In the genomic region with DNA sequence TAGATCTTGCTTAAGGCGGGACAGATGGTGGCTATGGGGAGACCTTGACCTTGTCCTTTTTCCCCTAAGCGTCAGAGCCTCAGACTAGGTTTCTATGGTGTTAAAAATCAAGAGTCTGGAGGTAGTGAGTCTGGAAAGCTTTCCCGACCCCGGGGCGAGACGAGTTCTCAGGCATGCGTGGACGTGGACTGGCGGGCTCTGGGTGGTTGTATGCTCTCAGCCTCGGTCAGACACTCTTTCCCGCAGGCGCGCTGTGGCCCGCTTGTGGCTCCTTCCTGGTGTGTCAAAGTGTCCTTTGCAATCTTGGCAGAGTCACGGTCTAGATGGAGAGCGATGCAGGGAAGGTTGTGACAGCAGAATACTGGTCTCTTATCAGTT, we compare ENCODE assay signal across 8 mouse cellular contexts. TPM values are rescaled to one million over a fixed set of nuclear protein-coding genes. Genes with fewer than 3 reads are reported as not detected.
DNase-seq lines count a peak whose midpoint lies in the region; ATAC-seq and TF ChIP-seq lines count a peak whose summit lies in the region.

No protein-coding gene starts in this region.

- no peaks in the 10 kb centered on the region for H3K36me3 ChIP-seq in hindbrain, embryonic 14.5 days (replicated peaks; ENCODE audit: control insufficient read depth, insufficient read depth)
- H3K36me3 ChIP-seq in liver, embryonic 11.5 days (ENCODE audit: control insufficient read depth, insufficient read depth, low read length) = no peaks in the 10 kb centered on the region
- H3K36me3 ChIP-seq in stomach, postnatal 0 days (ENCODE audit: control insufficient read depth, insufficient read depth, low read length) = no peaks in the 10 kb centered on the region

- peak overlapping the region; percentile 74 for H3K4me3 ChIP-seq in gastrocnemius, adult 2 months
- peak overlapping the region; percentile 44 for H3K4me3 ChIP-seq in embryonic fibroblast, embryonic 13.5 days (ENCODE audit: insufficient read depth, low read length)
- peak overlapping the region; percentile 34 for H3K4me3 ChIP-seq in hindbrain, embryonic 14.5 days (replicated peaks; ENCODE audit: low read length)
- peak overlapping the region; percentile 46; the same call in 1 of the 2 replicates for H3K4me3 ChIP-seq in liver, embryonic 11.5 days (ENCODE audit: low read depth, low read length)
- peak overlapping the region; percentile 48 for H3K4me3 ChIP-seq in stomach, postnatal 0 days (ENCODE audit: low read depth, low read length)

- no peaks in the 10 kb centered on the region for H3K4me1 ChIP-seq in embryonic fibroblast, embryonic 13.5 days (ENCODE audit: control insufficient read depth, insufficient read depth, low read length)
- H3K4me1 ChIP-seq in hindbrain, embryonic 14.5 days (replicated peaks; ENCODE audit: control insufficient read depth, insufficient read depth, low read length) = peaks cover 38% of the 10 kb centered on the region
- H3K4me1 ChIP-seq in liver, embryonic 11.5 days (replicated peaks; ENCODE audit: control insufficient read depth, insufficient read depth, low read length) = no peaks in the 10 kb centered on the region
- 0 out of 2 replicates have a peak, but pooled peaks cover 5% of the 10 kb centered on the region for H3K4me1 ChIP-seq in stomach, postnatal 0 days (replicated peaks; ENCODE audit: control insufficient read depth, insufficient read depth)

- no peak for ATAC-seq in hindbrain, embryonic 14.5 days (ENCODE audit: low FRiP score)
- no peak for ATAC-seq in liver, embryonic 11.5 days (replicated peaks; ENCODE audit: low FRiP score)
- ATAC-seq in stomach, postnatal 0 days (ENCODE audit: low FRiP score, low TSS enrichment) = no peak

- TF ChIP-seq POLR2A in embryonic fibroblast, embryonic 13.5 days (IDR thresholded peaks at IDR 0.05; ENCODE audit: low read depth, low read length) = no peak

- peak overlapping the region; percentile 66 for H3K4me2 ChIP-seq in hindbrain, embryonic 14.5 days (replicated peaks)
- H3K4me2 ChIP-seq in liver, embryonic 11.5 days = peak overlapping the region; percentile 73
- H3K4me2 ChIP-seq in stomach, postnatal 0 days (replicated peaks; ENCODE audit: low read depth) = peak overlapping the region; percentile 82

- intact Hi-C loops in gastrocnemius, adult 2 months (cut with DNase I) = loop anchor here (2.0 kb wide), 1 partner anchor 53 kb away; no protein-coding TSS in a partner anchor

- no peak for DNase-seq in gastrocnemius, adult 2 months
- DNase-seq in gastrocnemius, postnatal 25 days = no peak
- DNase-seq in hindbrain, embryonic 14.5 days (ENCODE audit: low spot score) = no peak
- no peak for DNase-seq in liver, embryonic 11.5 days (ENCODE audit: low spot score)
- peak; percentile 20 for DNase-seq in stomach, postnatal 0 days (ENCODE audit: low spot score)
- no peak for DNase-seq in gastrocnemius, postnatal 4 days (ENCODE audit: low spot score in 2 of 2)
- no peak for DNase-seq in left cerebral cortex, adult 18-20 months (ENCODE audit: low spot score in 2 of 2)

- peak overlapping the region; percentile 58; the same call in 1 of the 2 replicates for H3K27ac ChIP-seq in gastrocnemius, adult 2 months
- H3K27ac ChIP-seq in embryonic fibroblast, embryonic 13.5 days (ENCODE audit: insufficient read depth, low read length) = no peak overlapping the region
- H3K27ac ChIP-seq in hindbrain, embryonic 14.5 days = no peak overlapping the region
- no peak overlapping the region for H3K27ac ChIP-seq in liver, embryonic 11.5 days (ENCODE audit: low read depth, low read length)
- H3K27ac ChIP-seq in stomach, postnatal 0 days (replicated peaks) = no peak overlapping the region

- TF ChIP-seq EP300 in stomach, postnatal 0 days (optimal IDR thresholded peaks at IDR 0.05) = no peak

- WGBS in hindbrain, embryonic 14.5 days = 2% methylated on average over 16 of the region's 16 CpGs
- 2% methylated on average over 16 of the region's 16 CpGs for WGBS in liver, embryonic 11.5 days
- WGBS in stomach, postnatal 0 days = 5% methylated on average over 16 of the region's 16 CpGs

- no peaks in the 10 kb centered on the region for H3K9me3 ChIP-seq in hindbrain, embryonic 14.5 days (ENCODE audit: control insufficient read depth, low read length)
- no peaks in the 10 kb centered on the region for H3K9me3 ChIP-seq in liver, embryonic 11.5 days (ENCODE audit: control insufficient read depth, low read length)
- no peaks in the 10 kb centered on the region for H3K9me3 ChIP-seq in stomach, postnatal 0 days (ENCODE audit: control insufficient read depth, low read length)

- peak overlapping the region; percentile 38 for H3K9ac ChIP-seq in hindbrain, embryonic 14.5 days
- H3K9ac ChIP-seq in liver, embryonic 11.5 days (ENCODE audit: low read depth, low read length) = no peak overlapping the region
- H3K9ac ChIP-seq in stomach, postnatal 0 days (ENCODE audit: low read length) = no peak overlapping the region

- TF ChIP-seq CTCF in gastrocnemius, adult 2 months (IDR thresholded peaks at IDR 0.05) = no peak
- TF ChIP-seq CTCF in embryonic fibroblast, embryonic 13.5 days (IDR thresholded peaks at IDR 0.05; ENCODE audit: borderline replicate concordance, insufficient read depth, low read length) = no peak
- TF ChIP-seq CTCF in stomach, postnatal 0 days (IDR thresholded peaks at IDR 0.05; ENCODE audit: low read depth) = no peak

- peaks cover 72% of the 10 kb centered on the region for H3K27me3 ChIP-seq in hindbrain, embryonic 14.5 days (ENCODE audit: control insufficient read depth, insufficient read depth, low read length)
- H3K27me3 ChIP-seq in liver, embryonic 11.5 days (replicated peaks; ENCODE audit: control insufficient read depth, insufficient read depth, low read length) = peaks cover 74% of the 10 kb centered on the region
- peaks cover 11% of the 10 kb centered on the region; the same call in 1 of the 2 replicates for H3K27me3 ChIP-seq in stomach, postnatal 0 days (ENCODE audit: control insufficient read depth, insufficient read depth, low read length)

RNA-seq across cellular contexts. Expression of gene Esrrg, which starts 1.3 kb away (rescaled TPM):
- 10 to 100 TPM; 21.1 to 39.1 TPM for total RNA-seq in gastrocnemius, adult 2 months (2021)
- 10 to 100 TPM; 15.1 to 24.8 TPM for total RNA-seq in gastrocnemius, postnatal 25 days (2021)
- polyA plus RNA-seq in embryonic fibroblast, embryonic 13.5 days (2011; ENCODE audit: insufficient read length, low read depth, missing spikeins) = 0.54 and 0.68 TPM in 2 replicates
- 46.8 and 54.2 TPM in 2 replicates for polyA plus RNA-seq in hindbrain, embryonic 14.5 days (2014; fragmentation: Nextera tagmentation; extraction: Ambion mirVana)
- polyA plus RNA-seq in liver, embryonic 11.5 days (2014; fragmentation: Nextera tagmentation; extraction: Ambion mirVana) = 0.55 and 0.95 TPM in 2 replicates
- 7.4 and 9.3 TPM in 2 replicates for polyA plus RNA-seq in stomach, postnatal 0 days (2015; fragmentation: Nextera tagmentation; extraction: Ambion mirVana)
- 1 to 10 TPM; 9.1 to 9.3 TPM for total RNA-seq in gastrocnemius, postnatal 4 days (2021)
- total RNA-seq in left cerebral cortex, adult 18-20 months (2021) = 10 to 100 TPM; 24.6 to 28.1 TPM
